Comparison of ENCODE assay signal across 9 mouse cellular contexts in genomic region chr16:59517447-59518219, GRCm38 (mm10). TPM values are rescaled to one million over a fixed set of nuclear protein-coding genes. Genes with fewer than 3 reads are reported as not detected.
DNase-seq lines count a peak whose midpoint lies in the region; ATAC-seq and TF ChIP-seq lines count a peak whose summit lies in the region.
"Had no signal": no experiment of that assay in that cellular context is flagged by ENCODE, and none has a peak within 500 bp of the region (broad histone marks: within the 10 kb centered on the region; RNA-seq: fewer than 3 reads in every experiment).

No protein-coding gene starts in this region.

- H3K9ac ChIP-seq in heart, embryonic 14.5 days (ENCODE audit: low read length): peak overlapping the region; percentile 66
- no peak overlapping the region for H3K9ac ChIP-seq in intestine, postnatal 0 days (ENCODE audit: low read depth, low read length)

- DNase-seq in A20 (ENCODE audit: low read depth, low spot score): peak; percentile 81
- peak; percentile 44 for DNase-seq in c-Kit-positive CD71-negative TER-119-negative erythroid progenitor cells, embryonic 14.5 days (ENCODE audit: low read depth)
- DNase-seq in frontal cortex, postnatal 10 days (ENCODE audit: low spot score in 2 of 2): no peak
- DNase-seq in adrenal gland, adult 2 months: no peak
- no peak for DNase-seq in cerebellum, adult 11-12 months

- WGBS in heart, embryonic 14.5 days: 19% methylated on average over 15 of the region's 15 CpGs
- 72% methylated on average over 15 of the region's 15 CpGs for WGBS in intestine, postnatal 0 days

- no peak for TF ChIP-seq CTCF in intestine, postnatal 0 days (IDR thresholded peaks at IDR 0.05; ENCODE audit: low read depth)

- peak overlapping the region; percentile 99 to 100 for H3K27ac ChIP-seq in heart, embryonic 14.5 days (replicated peaks in 1 of 2; ENCODE audit: control insufficient read depth in 1 of 2, insufficient read depth in 1 of 2, low read depth in 2 of 2, low read length in 2 of 2)
- no peak overlapping the region for H3K27ac ChIP-seq in intestine, postnatal 0 days (ENCODE audit: low read depth, low read length)

- H3K36me3 ChIP-seq in heart, embryonic 14.5 days (ENCODE audit: control insufficient read depth, insufficient read depth, low read length): peaks cover 41% of the 10 kb centered on the region
- H3K36me3 ChIP-seq in intestine, postnatal 0 days (ENCODE audit: control insufficient read depth, insufficient read depth): no peaks in the 10 kb centered on the region; the same call in 1 of the 2 replicates

- no peaks in the 10 kb centered on the region for H3K9me3 ChIP-seq in heart, embryonic 14.5 days (ENCODE audit: control insufficient read depth, low read length)
- no peaks in the 10 kb centered on the region for H3K9me3 ChIP-seq in intestine, postnatal 0 days (ENCODE audit: control insufficient read depth)

- H3K4me3 ChIP-seq in heart, embryonic 14.5 days (ENCODE audit: control insufficient read depth in 1 of 2, insufficient read depth in 1 of 2, low read depth in 1 of 2, low read length in 2 of 2): peak overlapping the region; percentile 8 to 20; a peak in 2 of 4 replicates
- H3K4me3 ChIP-seq in intestine, postnatal 0 days (ENCODE audit: low read depth, low read length): no peak overlapping the region
- H3K4me3 ChIP-seq: erythroblast, embryonic 14.5 days had no signal

- ATAC-seq in heart, embryonic 14.5 days (ENCODE audit: insufficient number of reproducible peaks, insufficient read depth, low FRiP score, low read depth): peak; percentile 84
- peak; percentile 40; the same call in 1 of the 2 replicates for ATAC-seq in monocyte, adult 5-6 weeks (replicated peaks; ENCODE audit: insufficient number of reproducible peaks, low FRiP score, low TSS enrichment, poor library complexity, severe bottlenecking)
- no peak for ATAC-seq in intestine, postnatal 0 days

- no peaks in the 10 kb centered on the region for H3K27me3 ChIP-seq in heart, embryonic 14.5 days (ENCODE audit: control insufficient read depth, insufficient read depth, low read length)
- no peaks in the 10 kb centered on the region for H3K27me3 ChIP-seq in intestine, postnatal 0 days (replicated peaks; ENCODE audit: control insufficient read depth, insufficient read depth, low read length)

- peaks cover 16 to 42% of the 10 kb centered on the region in 2 experiments; a peak in 3 of 4 replicates for H3K4me1 ChIP-seq in heart, embryonic 14.5 days (ENCODE audit: control insufficient read depth in 2 of 2, insufficient read depth in 2 of 2, low read length in 2 of 2)
- no peaks in the 10 kb centered on the region for H3K4me1 ChIP-seq in intestine, postnatal 0 days (replicated peaks; ENCODE audit: control insufficient read depth, insufficient read depth, low read length)

- H3K4me2 ChIP-seq in heart, embryonic 14.5 days (ENCODE audit: low read length): peak overlapping the region; percentile 60
- H3K4me2 ChIP-seq in intestine, postnatal 0 days (replicated peaks; ENCODE audit: low read depth): no peak overlapping the region

RNA-seq across cellular contexts. Expression of gene Riox2, which starts 46.1 kb away (rescaled TPM):
- 24.2 and 25.9 TPM in 2 replicates for polyA plus RNA-seq in heart, embryonic 14.5 days (2014; fragmentation: Nextera tagmentation; extraction: Ambion mirVana)
- total RNA-seq in monocyte, adult 5-6 weeks (2017): 46.0 to 76.4 TPM (median 67.2 TPM) in 3 replicates
- polyA plus RNA-seq in intestine, postnatal 0 days (2015; fragmentation: Nextera tagmentation; extraction: Ambion mirVana): 12.8 and 13.6 TPM in 2 replicates
- 10 to 100 TPM; 18.9 to 24.9 TPM for total RNA-seq in adrenal gland, adult 2 months (2021)
- 2.3 and 4.5 TPM in 2 replicates for polyA plus RNA-seq in adrenal gland, adult 2 months (2012; rRNA removed)

Comparison
In these comparisons a context has a peak if more than half of its experiments do, and no peak if none do; other contexts are left out.
1. DNase-seq: peak in A20 (single experiment) and c-Kit-positive CD71-negative TER-119-negative erythroid progenitor cells, embryonic 14.5 days (single experiment); none in frontal cortex, postnatal 10 days (0 of 2), adrenal gland, adult 2 months (single experiment) and cerebellum, adult 11-12 months (single experiment).